Mouse (Mus musculus): Measurements from ENCODE around the gene Gm42688.

- TF ChIP-seq CTCF (IDR thresholded peaks at IDR 0.05; ENCODE audit: borderline replicate concordance, insufficient read depth, low read length): no peak
- no peak for TF ChIP-seq POLR2A (IDR thresholded peaks at IDR 0.05; ENCODE audit: low read depth, low read length)
These were observed 50.3 kb downstream of the Gm42688 start for GRCm38 (mm10) chr6:83151721-83152120.
